Mouse (Mus musculus) stomach, postnatal 0 days (tissue): ENCODE data around the gene Tshz2. TPM values are rescaled to one million over a fixed set of nuclear protein-coding genes. Genes with fewer than 3 reads are reported as not detected.
A peak's percentile ranks its signal among the peaks of the same experiment; 100 is the strongest.

Experiments
- ATAC-seq: fragments of 200-750 bp; cut with Nextera tagmentation; 2 replicates; pipeline ENCODE4 v1.8.0; 2017; ENCODE audit not compliant: low FRiP score, low TSS enrichment
- DNase-seq: peaks from one replicate; pipeline ENCODE4 v3.0.0-alpha.2; 2016; ENCODE audit warnings: low spot score
- H3K27ac ChIP-seq: fragments of 300-500 bp; sonication (generic); replicated peaks from 2 replicates; pipeline ENCODE4 v1.5.1; 2014; ENCODE audit warnings: mild to moderate bottlenecking, control low read depth
- H3K27me3 ChIP-seq: fragments of 300-500 bp; sonication (generic); 2 replicates; pipeline ENCODE4 v1.6.1; 2014; ENCODE audit warnings: low read length; ENCODE audit not compliant: control insufficient read depth, insufficient read depth
- H3K36me3 ChIP-seq: fragments of 300-500 bp; sonication (generic); 2 replicates; pipeline ENCODE4 v1.6.1; 2014; ENCODE audit warnings: low read length, mixed read lengths; ENCODE audit not compliant: control insufficient read depth, insufficient read depth
- H3K4me1 ChIP-seq: fragments of 300-500 bp; sonication (generic); replicated peaks from 2 replicates; pipeline ENCODE4 v1.6.1; 2014; ENCODE audit warnings: antibody characterized with exemption; ENCODE audit not compliant: control insufficient read depth, insufficient read depth
- H3K4me2 ChIP-seq: fragments of 300-500 bp; sonication (generic); replicated peaks from 2 replicates; pipeline ENCODE4 v1.6.1; 2014; ENCODE audit warnings: low read depth, mild to moderate bottlenecking, control low read depth, moderate library complexity
- H3K4me3 ChIP-seq: fragments of 300-500 bp; sonication (generic); 2 replicates; pipeline ENCODE4 v1.5.1; 2014; ENCODE audit warnings: low read depth, low read length, control low read depth
- H3K9ac ChIP-seq: fragments of 300-500 bp; sonication (generic); 2 replicates; pipeline ENCODE4 v1.6.1; 2014; ENCODE audit warnings: mild to moderate bottlenecking, low read length, control low read depth, mixed read lengths
- H3K9me3 ChIP-seq: fragments of 300-500 bp; sonication (generic); 2 replicates; pipeline ENCODE4 v1.6.1; 2016; ENCODE audit warnings: low read length; ENCODE audit not compliant: control insufficient read depth
- CTCF ChIP-seq: IDR thresholded peaks from 2 replicates; pipeline ENCODE4 v1.5.1; 2016; ENCODE audit warnings: antibody characterized with exemption, low read depth, mild to moderate bottlenecking, moderate library complexity
- EP300 ChIP-seq: optimal IDR thresholded peaks from 2 replicates; pipeline ENCODE3; 2016; ENCODE audit warnings: antibody characterized with exemption
- WGBS: fragments of 180-500 bp; shearing (Covaris S2); extraction: QIAGEN DNeasy Blood & Tissue Kit; methylation state at CpG from one replicate; pipeline ENCODE4 v1.1.7; 2014; 5-methylcytosine and 5-hydroxymethylcytosine counted together
- polyA plus RNA-seq: library from polyadenylated mRNA; unstranded; fragments of >200 nt; fragmentation: Nextera tagmentation; extraction: Ambion mirVana; gene quantifications from 2 replicates; pipeline ENCODE4 v1.2.1, GENCODE M21; 2015

Gene Tshz2
- polyA plus RNA-seq, 1 experiment from 2014 or later: 6.7 TPM

DNA sequence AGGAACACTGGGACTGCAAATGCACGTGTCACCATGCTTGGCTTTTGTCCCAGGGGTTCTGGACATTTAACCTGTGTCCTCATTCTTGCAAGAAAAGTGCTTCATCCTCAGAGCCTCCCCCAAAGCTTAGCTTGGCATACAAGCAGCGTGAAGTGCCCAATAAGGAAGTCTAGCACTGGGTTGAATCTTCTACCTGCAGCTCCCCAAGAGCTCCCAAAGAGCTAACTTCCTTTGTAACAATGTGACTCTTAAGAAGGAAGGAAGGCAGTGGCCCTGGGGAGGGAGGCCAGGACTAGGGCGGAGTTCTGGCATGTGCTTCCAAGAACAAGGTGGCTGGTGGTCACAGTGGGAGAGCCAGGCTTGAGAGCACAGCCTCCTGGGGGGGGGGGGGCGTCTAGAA is 18.1 kb upstream of the Tshz2 start:
- no peak overlapping the region for H3K9ac ChIP-seq
- no peaks in the 10 kb centered on the region for H3K27me3 ChIP-seq
- H3K4me3 ChIP-seq: no peak overlapping the region
- WGBS: 52% methylated on average over 4 of the region's 4 CpGs
- TF ChIP-seq EP300: no peak
- TF ChIP-seq CTCF: no peak
- H3K27ac ChIP-seq: no peak overlapping the region
- no peaks in the 10 kb centered on the region for H3K9me3 ChIP-seq
- no peaks in the 10 kb centered on the region for H3K4me1 ChIP-seq
- no peaks in the 10 kb centered on the region for H3K36me3 ChIP-seq
- DNase-seq (peak; percentile 37), ATAC-seq (0 out of 2 replicates have a peak, but pooled peaks have one; percentile 32)
- no peak overlapping the region for H3K4me2 ChIP-seq

- H3K27ac ChIP-seq: no peak overlapping the region
- H3K4me1 ChIP-seq: no peaks in the 10 kb centered on the region
- ATAC-seq: no peak
- DNase-seq: no peak
- TF ChIP-seq CTCF (no peak), EP300 (no peak)
- H3K36me3 ChIP-seq: no peaks in the 10 kb centered on the region
- no peak overlapping the region for H3K4me3 ChIP-seq
- H3K9me3 ChIP-seq: no peaks in the 10 kb centered on the region
- no peak overlapping the region for H3K9ac ChIP-seq
- H3K27me3 ChIP-seq: no peaks in the 10 kb centered on the region
- WGBS: 72% methylated on average over 6 of the region's 6 CpGs
- no peak overlapping the region for H3K4me2 ChIP-seq
Measured at GRCm38 (mm10) chr2:169615998-169616397, 16.8 kb upstream of the Tshz2 start.

DNA sequence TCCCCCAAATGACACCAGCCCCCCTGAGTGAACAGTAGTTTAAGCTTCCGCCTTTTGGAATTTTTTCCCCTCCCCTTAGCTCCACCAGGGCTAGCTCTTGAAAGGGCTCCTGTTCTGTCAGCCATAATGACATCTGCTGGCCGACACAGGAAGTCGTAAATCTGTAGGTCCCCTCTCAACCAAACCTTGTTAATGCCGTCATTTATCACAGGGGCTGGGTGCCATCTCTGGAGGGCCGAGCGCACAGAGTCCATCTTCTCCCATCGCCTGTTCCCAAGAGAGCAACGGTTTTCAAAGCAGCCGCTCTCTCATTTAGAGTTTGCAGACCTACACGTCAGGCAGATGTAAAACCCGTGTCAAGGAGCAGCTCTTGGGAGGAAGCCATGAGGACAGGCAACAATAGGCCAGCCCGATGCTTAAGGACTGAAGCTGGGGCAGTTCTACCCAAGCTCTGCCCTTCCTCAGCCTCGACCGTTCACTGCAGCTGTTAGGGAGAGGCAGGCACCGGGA is 11.6 kb upstream of the Tshz2 start:
- peak overlapping the region; percentile 51; the same call in 1 of the 2 replicates for H3K9ac ChIP-seq
- H3K27ac ChIP-seq: 0 out of 2 replicates have a peak overlapping the region, but pooled peaks have one; percentile 24
- ATAC-seq (no peak; the same call in 1 of the 2 replicates), DNase-seq (no peak)
- TF ChIP-seq EP300 (no peak), CTCF (peak; percentile 62)
- no peaks in the 10 kb centered on the region for H3K9me3 ChIP-seq
- WGBS: 25% methylated on average over 15 of the region's 15 CpGs
- H3K4me1 ChIP-seq: no peaks in the 10 kb centered on the region
- H3K27me3 ChIP-seq: no peaks in the 10 kb centered on the region
- H3K4me3 ChIP-seq: peak overlapping the region; percentile 12; the same call in 1 of the 2 replicates
- no peaks in the 10 kb centered on the region for H3K36me3 ChIP-seq
- peak overlapping the region; percentile 40 for H3K4me2 ChIP-seq

- Histone ChIP-seq H3K27me3 (no peaks in the 10 kb centered on the region), H3K4me1 (no peaks in the 10 kb centered on the region), H3K4me3 (no peak overlapping the region), H3K9ac (no peak overlapping the region), H3K9me3 (no peaks in the 10 kb centered on the region), H3K27ac (no peak overlapping the region), H3K4me2 (no peak overlapping the region), H3K36me3 (no peaks in the 10 kb centered on the region)
- WGBS: 78% methylated on average over 3 of the region's 3 CpGs
- ATAC-seq (no peak), DNase-seq (no peak)
- TF ChIP-seq EP300 (no peak), CTCF (no peak)
Measured at GRCm38 (mm10) chr2:169630070-169630469, 2.7 kb upstream of the Tshz2 start.

- peak; percentile 58 for DNase-seq
- no peaks in the 10 kb centered on the region for H3K36me3 ChIP-seq
Measured at GRCm38 (mm10) chr2:169633491-169634289, 877 bp downstream of the Tshz2 start.

More at GRCm38 (mm10) chr2:169633491-169634289, 877 bp downstream of the Tshz2 start:
- TF ChIP-seq CTCF (no peak), EP300 (no peak)
- peak overlapping the region; percentile 67 for H3K4me3 ChIP-seq
- ATAC-seq: peak; percentile 69
- H3K27ac ChIP-seq: peak overlapping the region; percentile 90
- WGBS: 1% methylated on average over 38 of the region's 38 CpGs
- H3K9me3 ChIP-seq: no peaks in the 10 kb centered on the region
- H3K9ac ChIP-seq: peak overlapping the region; percentile 81
- H3K27me3 ChIP-seq: no peaks in the 10 kb centered on the region
- peak overlapping the region; percentile 89 for H3K4me2 ChIP-seq
- no peaks in the 10 kb centered on the region for H3K4me1 ChIP-seq
